Mouse (Mus musculus) MEL (cell line): ENCODE results near the gene Klk8. TPM values are rescaled to one million over a fixed set of nuclear protein-coding genes. Genes with fewer than 3 reads are reported as not detected.

Experiments
- DNase-seq: peaks from one replicate; pipeline ENCODE4 v3.0.0; 2011; ENCODE audit warnings: low read depth, low spot score
- H3K27ac ChIP-seq: 2 replicates; pipeline ENCODE4 v1.5.1; 2012; ENCODE audit warnings: low read depth, mild to moderate bottlenecking, control low read depth, low read length, moderate library complexity; ENCODE audit not compliant: control insufficient read depth
- H3K27me3 ChIP-seq, 2 experiments: fragments of 150-350 bp in 1 of 2; sonication (generic) in 1 of 2; 2 replicates each; pipeline ENCODE4 v1.6.1; 2012; ENCODE audit warnings: low read length in 2 of 2, mild to moderate bottlenecking in 2 of 2, improper control_type of control experiment in 1 of 2, moderate library complexity in 1 of 2; ENCODE audit not compliant: insufficient read depth in 2 of 2, control insufficient read depth in 1 of 2
- H3K36me3 ChIP-seq, 2 experiments: 2 replicates each; pipeline ENCODE4 v1.6.1; 2012 to 2014; ENCODE audit warnings: low read length in 2 of 2, improper control_type of control experiment in 1 of 2, inconsistent platforms in 1 of 2, mild to moderate bottlenecking in 1 of 2; ENCODE audit not compliant: insufficient read depth in 2 of 2, control insufficient read depth in 1 of 2
- H3K4me1 ChIP-seq, 2 experiments: fragments of 150-350 bp in 1 of 2; sonication (generic) in 1 of 2; 2 replicates each; pipeline ENCODE4 v1.6.1; 2012; ENCODE audit warnings: low read length in 2 of 2, improper control_type of control experiment in 1 of 2, mild to moderate bottlenecking in 1 of 2; ENCODE audit not compliant: insufficient read depth in 2 of 2, control insufficient read depth in 1 of 2
- H3K4me3 ChIP-seq, 2 experiments: fragments of 150-350 bp in 1 of 2; sonication (generic) in 1 of 2; 2 replicates each; pipeline ENCODE4 v1.5.1; 2012; ENCODE audit warnings: low read depth in 2 of 2, low read length in 2 of 2, mild to moderate bottlenecking in 2 of 2, moderate library complexity in 2 of 2, control low read depth in 1 of 2, improper control_type of control experiment in 1 of 2; ENCODE audit not compliant: control insufficient read depth in 1 of 2, insufficient read depth in 1 of 2
- H3K79me2 ChIP-seq: 2 replicates; pipeline ENCODE4 v1.6.1; 2012; ENCODE audit warnings: mild to moderate bottlenecking, low read length, moderate library complexity; ENCODE audit not compliant: control insufficient read depth, poor library complexity, insufficient read depth
- H3K9ac ChIP-seq: 2 replicates; pipeline ENCODE4 v1.6.1; 2012; ENCODE audit warnings: low read depth, mild to moderate bottlenecking, control low read depth, low read length, moderate library complexity; ENCODE audit not compliant: control insufficient read depth, poor library complexity, severe bottlenecking
- H3K9me3 ChIP-seq: fragments of 150-350 bp; sonication (generic); replicated peaks from 2 replicates; pipeline ENCODE4 v1.6.1; 2012; ENCODE audit warnings: mild to moderate bottlenecking, low read length, improper control_type of control experiment, moderate library complexity; ENCODE audit not compliant: insufficient read depth
- CTCF ChIP-seq, 3 experiments: IDR thresholded peaks in 2 of 3; conservative IDR thresholded peaks in 1 of 3; 2 replicates each; pipeline ENCODE4 v1.5.1; 2011 to 2012; ENCODE audit warnings: low read length in 3 of 3, low read depth in 2 of 3, mild to moderate bottlenecking in 2 of 3, improper control_type of control experiment in 1 of 3, inconsistent platforms in 1 of 3, mixed read lengths in 1 of 3, moderate library complexity in 1 of 3; ENCODE audit not compliant: control insufficient read depth in 1 of 3, insufficient read depth in 1 of 3, poor library complexity in 1 of 3, severe bottlenecking in 1 of 3
- E2F4 ChIP-seq: IDR thresholded peaks from 2 replicates; pipeline ENCODE4 v1.6.1; 2011; ENCODE audit warnings: low read depth, low read length, improper control_type of control experiment, borderline replicate concordance
- EP300 ChIP-seq, 2 experiments: IDR thresholded peaks; 2 replicates each; pipeline ENCODE4 v1.6.1; 2011; ENCODE audit warnings: improper control_type of control experiment in 2 of 2, low read length in 2 of 2, low read depth in 1 of 2, mild to moderate bottlenecking in 1 of 2
- ETS1 ChIP-seq: IDR thresholded peaks from 2 replicates; pipeline ENCODE4 v1.6.1; 2012; ENCODE audit warnings: low read depth, mild to moderate bottlenecking, inconsistent platforms, low read length, improper control_type of control experiment, moderate library complexity
- GATA1 ChIP-seq: IDR thresholded peaks from 2 replicates; pipeline ENCODE4 v1.6.1; 2011; ENCODE audit warnings: low read depth, low read length, improper control_type of control experiment
- HCFC1 ChIP-seq: IDR thresholded peaks from 2 replicates; pipeline ENCODE4 v1.6.1; 2012; ENCODE audit warnings: low read depth, mild to moderate bottlenecking, inconsistent platforms, low read length, improper control_type of control experiment, moderate library complexity
- KAT2A ChIP-seq: conservative IDR thresholded peaks from 2 replicates; pipeline ENCODE4 v1.6.1; 2012; ENCODE audit warnings: low read depth, low read length, improper control_type of control experiment, inconsistent platforms
- MAFK ChIP-seq: IDR thresholded peaks from 2 replicates; pipeline ENCODE4 v1.6.1; 2011; ENCODE audit warnings: low read depth, mild to moderate bottlenecking, low read length, improper control_type of control experiment, borderline replicate concordance
- MAX ChIP-seq: IDR thresholded peaks from 2 replicates; pipeline ENCODE4 v1.6.1; 2011; ENCODE audit warnings: low read length, improper control_type of control experiment
- MXI1 ChIP-seq: IDR thresholded peaks from 2 replicates; pipeline ENCODE4 v1.6.1; 2011; ENCODE audit warnings: mild to moderate bottlenecking, low read depth, low read length, improper control_type of control experiment
- MYC ChIP-seq: IDR thresholded peaks from 2 replicates; pipeline ENCODE4 v1.6.1; 2011; ENCODE audit warnings: low read depth, mild to moderate bottlenecking, low read length, improper control_type of control experiment, moderate library complexity
- NELFE ChIP-seq: IDR thresholded peaks from 2 replicates; pipeline ENCODE4 v1.6.1; 2011; ENCODE audit warnings: low read depth, low read length, improper control_type of control experiment
- NRF1 ChIP-seq: IDR thresholded peaks from 2 replicates; pipeline ENCODE4 v1.6.1; 2014; ENCODE audit warnings: low read depth, mild to moderate bottlenecking, inconsistent platforms, low read length, improper control_type of control experiment, moderate library complexity; ENCODE audit not compliant: poor library complexity, insufficient read depth, severe bottlenecking
- RCOR1 ChIP-seq: IDR thresholded peaks from 2 replicates; pipeline ENCODE4 v1.6.1; 2012; ENCODE audit warnings: low read depth, mild to moderate bottlenecking, inconsistent platforms, low read length, improper control_type of control experiment
- TBP ChIP-seq: IDR thresholded peaks from 2 replicates; pipeline ENCODE4 v1.8.0; 2011; ENCODE audit warnings: low read depth, low read length, improper control_type of control experiment
- USF2 ChIP-seq, 2 experiments: IDR thresholded peaks; 2 replicates each; pipeline ENCODE4 v1.6.1; 2011 to 2012; ENCODE audit warnings: improper control_type of control experiment in 2 of 2, low read length in 2 of 2, borderline replicate concordance in 1 of 2, inconsistent platforms in 1 of 2, low read depth in 1 of 2, mild to moderate bottlenecking in 1 of 2; ENCODE audit not compliant: insufficient read depth in 1 of 2
- ZC3H11A ChIP-seq: IDR thresholded peaks from 2 replicates; pipeline ENCODE4 v1.6.1; 2012; ENCODE audit warnings: low read depth, mild to moderate bottlenecking, inconsistent platforms, low read length, improper control_type of control experiment
- ZMIZ1 ChIP-seq: IDR thresholded peaks from 2 replicates; pipeline ENCODE4 v1.6.1; 2012; ENCODE audit warnings: low read depth, mild to moderate bottlenecking, inconsistent platforms, low read length, improper control_type of control experiment, moderate library complexity
- ZNF384 ChIP-seq: IDR thresholded peaks from 2 replicates; pipeline ENCODE4 v1.6.1; 2012; ENCODE audit warnings: low read depth, mild to moderate bottlenecking, inconsistent platforms, low read length, improper control_type of control experiment
- polyA plus RNA-seq, 2 experiments: library from polyadenylated mRNA; stranded (reverse) in 1 of 2; unstranded in 1 of 2; fragments of >175 nt in 1 of 2; fragments of >200 nt in 1 of 2; gene quantifications; 2 replicates each; pipeline versions ENCODE4 v1.2.1 to v1.2.4; 2012; ENCODE audit warnings: low replicate concordance in 2 of 2, low read depth in 1 of 2; ENCODE audit not compliant: insufficient read length in 2 of 2, insufficient read depth in 1 of 2, missing spikeins in 1 of 2
- total RNA-seq: library from RNA; depleted of rRNA; stranded (reverse); fragments of 300-350 nt; gene quantifications from 2 replicates; pipeline ENCODE4 v1.2.3, GENCODE M21; 2012

Klk8 gene
- total and polyA plus RNA-seq, 3 experiments: not detected

DNA sequence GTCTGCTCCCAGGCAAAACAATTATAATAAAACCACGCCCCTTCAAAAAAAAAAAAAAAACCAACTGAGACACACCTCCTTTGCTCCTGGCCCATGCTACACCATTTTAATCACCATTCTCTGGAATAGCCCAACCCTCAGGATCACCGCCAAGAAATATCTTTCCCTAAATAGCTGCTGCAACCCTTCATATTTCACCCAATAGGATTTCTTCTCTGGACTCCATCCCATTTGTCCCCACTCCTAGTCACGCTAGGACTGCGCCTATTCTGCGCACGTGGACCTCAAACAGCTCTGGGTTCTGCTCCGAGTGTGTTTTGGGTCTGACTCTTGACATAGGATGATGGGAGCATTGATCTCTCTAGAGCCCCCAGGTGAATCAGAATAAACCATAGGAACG, 1.0 kb upstream of the Klk8 start:
- no peak overlapping the region for H3K9ac ChIP-seq
- no peak overlapping the region for H3K4me3 ChIP-seq
- no peak overlapping the region for H3K27ac ChIP-seq
- H3K9me3 ChIP-seq: no peaks in the 10 kb centered on the region
- H3K27me3 ChIP-seq: no peaks in the 10 kb centered on the region
- no peak for DNase-seq
- no peaks in the 10 kb centered on the region for H3K36me3 ChIP-seq
- no peak for TF ChIP-seq USF2 (IDR thresholded peaks at IDR 0.05; ENCODE audit: borderline replicate concordance in 1 of 2, insufficient read depth in 1 of 2, low read depth in 1 of 2, low read length in 2 of 2)
- no peak for TF ChIP-seq ETS1
- no peak for TF ChIP-seq ZNF384
- TF ChIP-seq RCOR1: no peak
- no peak for TF ChIP-seq MAFK
- H3K4me1 ChIP-seq: no peaks in the 10 kb centered on the region
- H3K79me2 ChIP-seq: no peaks in the 10 kb centered on the region

DNA sequence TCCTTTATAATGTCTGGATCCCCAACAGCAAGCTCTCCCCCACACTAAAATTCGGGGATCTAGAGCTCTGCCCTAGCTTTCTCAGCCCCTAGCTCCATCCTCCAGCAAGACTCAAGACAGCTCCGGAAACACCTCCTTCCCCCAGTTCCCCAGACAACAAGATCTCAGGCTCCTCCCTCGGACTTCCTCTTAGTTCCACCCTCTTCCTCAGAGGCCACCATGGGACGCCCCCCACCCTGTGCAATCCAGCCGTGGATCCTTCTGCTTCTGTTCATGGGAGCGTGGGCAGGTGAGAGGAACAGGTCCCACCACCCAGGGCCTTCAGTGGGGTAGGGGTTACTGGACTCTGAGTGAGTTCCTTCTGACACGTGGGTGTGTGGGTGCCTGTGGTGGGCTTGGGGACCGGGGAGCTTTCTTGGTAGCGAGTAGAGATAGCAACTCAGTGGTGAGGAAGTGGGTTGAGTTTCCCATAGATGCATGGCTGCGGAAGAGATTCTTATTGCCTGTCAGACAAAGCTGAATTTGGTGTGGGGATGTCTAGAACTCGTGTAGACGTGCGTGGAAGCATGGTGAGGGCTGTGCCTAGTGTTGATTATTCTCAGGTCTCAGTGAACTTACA, 576 bp downstream of the Klk8 start:
- Histone ChIP-seq H3K4me1 (no peaks in the 10 kb centered on the region), H3K36me3 (no peaks in the 10 kb centered on the region), H3K4me3 (no peak overlapping the region), H3K27me3 (no peaks in the 10 kb centered on the region), H3K9me3 (no peaks in the 10 kb centered on the region), H3K27ac (no peak overlapping the region), H3K9ac (no peak overlapping the region), H3K79me2 (no peaks in the 10 kb centered on the region)
- DNase-seq: no peak
- no peak for TF ChIP-seq NRF1
- no peak for TF ChIP-seq MYC
- no peak for TF ChIP-seq TBP
- no peak for TF ChIP-seq HCFC1
- TF ChIP-seq CTCF (IDR thresholded peaks at IDR 0.05 in 2 of 3, conservative IDR thresholded peaks at IDR 0.05 in 1 of 3; ENCODE audit: control insufficient read depth in 1 of 3, insufficient read depth in 1 of 3, low read depth in 2 of 3, low read length in 3 of 3, poor library complexity in 1 of 3, severe bottlenecking in 1 of 3): no peak
- no peak for TF ChIP-seq EP300 (IDR thresholded peaks at IDR 0.05; ENCODE audit: low read depth in 1 of 2, low read length in 2 of 2)
- TF ChIP-seq ZMIZ1: no peak
- TF ChIP-seq USF2 (IDR thresholded peaks at IDR 0.05; ENCODE audit: borderline replicate concordance in 1 of 2, insufficient read depth in 1 of 2, low read depth in 1 of 2, low read length in 2 of 2): no peak
- no peak for TF ChIP-seq ZC3H11A
- TF ChIP-seq MAX: no peak
- TF ChIP-seq E2F4: no peak
- no peak for TF ChIP-seq ZNF384
- TF ChIP-seq GATA1: no peak
- no peak for TF ChIP-seq MAFK
- no peak for TF ChIP-seq KAT2A
- TF ChIP-seq RCOR1: no peak
- TF ChIP-seq NELFE: no peak
- no peak for TF ChIP-seq MXI1
